Mouse (Mus musculus): ENCODE results near the gene Unc79.
A peak's percentile ranks its signal among the peaks of the same experiment; 100 is the strongest.

Unc79 gene

GRCm38 (mm10) chr12:103123861-103124260 is 175.2 kb downstream of the Unc79 start:
- DNase-seq (ENCODE audit: low read depth, low spot score), result no peak

GRCm38 (mm10) chr12:103128914-103129313 is 180.3 kb downstream of the Unc79 start:
- DNase-seq (ENCODE audit: low read depth, low spot score), result peak; percentile 19

- no peak for DNase-seq (ENCODE audit: low read depth, low spot score)
These were observed 181.0 kb downstream of the Unc79 start for GRCm38 (mm10) chr12:103129395-103130248.

- DNase-seq (ENCODE audit: low read depth, low spot score), result no peak
These were observed 182.8 kb downstream of the Unc79 start for GRCm38 (mm10) chr12:103131419-103131818.

- no peak for DNase-seq (ENCODE audit: low read depth, low spot score)
These were observed 193.9 kb downstream of the Unc79 start for GRCm38 (mm10) chr12:103142550-103143010.

- no peak for DNase-seq (ENCODE audit: low read depth, low spot score)
These were observed 195.3 kb downstream of the Unc79 start for GRCm38 (mm10) chr12:103143798-103144565.

- no peak for DNase-seq (ENCODE audit: low read depth, low spot score)
These were observed 201.6 kb downstream of the Unc79 start for GRCm38 (mm10) chr12:103150247-103150646.

- DNase-seq (ENCODE audit: low read depth, low spot score), result no peak
These were observed 206.3 kb downstream of the Unc79 start for GRCm38 (mm10) chr12:103154927-103155326.

- DNase-seq (ENCODE audit: low read depth, low spot score), result no peak
These were observed 206.7 kb downstream of the Unc79 start for GRCm38 (mm10) chr12:103155406-103155805.

- no peak for DNase-seq (ENCODE audit: low read depth, low spot score)
These were observed 208.7 kb downstream of the Unc79 start for GRCm38 (mm10) chr12:103157129-103157910.

- peak; percentile 38 for DNase-seq (ENCODE audit: low read depth, low spot score)
These were observed 210.4 kb downstream of the Unc79 start for GRCm38 (mm10) chr12:103159016-103159415.

GRCm38 (mm10) chr12:103160721-103161120 is 212.1 kb downstream of the Unc79 start:
- no peak for DNase-seq (ENCODE audit: low read depth, low spot score)

- DNase-seq (ENCODE audit: low read depth, low spot score), result no peak
These were observed 214.9 kb downstream of the Unc79 start for GRCm38 (mm10) chr12:103163596-103163995.

GRCm38 (mm10) chr12:103164101-103165030 is 215.7 kb downstream of the Unc79 start:
- DNase-seq (ENCODE audit: low read depth, low spot score), result no peak

GRCm38 (mm10) chr12:103168892-103169291 is 220.2 kb downstream of the Unc79 start:
- DNase-seq (ENCODE audit: low read depth, low spot score), result no peak

- DNase-seq (ENCODE audit: low read depth, low spot score), result no peak
These were observed 234.4 kb downstream of the Unc79 start for GRCm38 (mm10) chr12:103183057-103183456.

GRCm38 (mm10) chr12:103187020-103187419 is 238.4 kb downstream of the Unc79 start:
- DNase-seq (ENCODE audit: low read depth, low spot score), result no peak

- no peak for DNase-seq (ENCODE audit: low read depth, low spot score)
These were observed 239.6 kb downstream of the Unc79 start for GRCm38 (mm10) chr12:103188223-103188622.

GRCm38 (mm10) chr12:103189771-103190170 is 241.1 kb downstream of the Unc79 start:
- DNase-seq (ENCODE audit: low read depth, low spot score), result peak; percentile 88

- DNase-seq (ENCODE audit: low read depth, low spot score), result no peak
These were observed 244.3 kb downstream of the Unc79 start for GRCm38 (mm10) chr12:103192996-103193395.

Data from telencephalon, adult 2 months (tissue).